Mouse (Mus musculus): ENCODE data around the gene Mrpl34. TPM values are rescaled to one million over a fixed set of nuclear protein-coding genes. Genes with fewer than 3 reads are reported as not detected.

Gene Mrpl34
- polyA plus RNA-seq, 1 experiment from 2014 or later, result 46.4 TPM

Other genes starting within 250 kb of the Mrpl34 start
- 89.8 to 105 TPM (median 97.3 TPM) in 3 replicates for gene Myo9b, start 192.2 kb upstream of the Mrpl34 start, polyA plus RNA-seq (2018)
- gene Haus8, start 192.0 kb upstream of the Mrpl34 start, polyA plus RNA-seq (2018), result 38.3 to 72.4 TPM (median 41.3 TPM) in 3 replicates
- gene Use1, start 98.1 kb upstream of the Mrpl34 start, polyA plus RNA-seq (2018), result 88.4 to 157 TPM (median 128 TPM) in 3 replicates
- 10.2 to 15.8 TPM (median 13.3 TPM) in 3 replicates for gene Ocel1, start 93.7 kb upstream of the Mrpl34 start, polyA plus RNA-seq (2018)
- 3.7 to 12.5 TPM (median 11.6 TPM) in 3 replicates for gene Nr2f6, start 83.0 kb upstream of the Mrpl34 start, polyA plus RNA-seq (2018)
- not detected in 3 replicates for gene Ushbp1, start 69.2 kb upstream of the Mrpl34 start, polyA plus RNA-seq (2018)
- gene Babam1, start 68.1 kb upstream of the Mrpl34 start, polyA plus RNA-seq (2018), result 69.5 to 91.2 TPM (median 74.0 TPM) in 3 replicates
- 0.33 to 1.1 TPM in 2 of 3 replicates, not detected in the other for gene Ankle1, start 58.9 kb upstream of the Mrpl34 start, polyA plus RNA-seq (2018)
- gene Abhd8, start 1.3 kb upstream of the Mrpl34 start, polyA plus RNA-seq (2018), result 3.6 to 9.9 TPM (median 9.8 TPM) in 3 replicates
- 36.3 to 50.7 TPM (median 38.5 TPM) in 3 replicates for gene Dda1, start 4.2 kb downstream of the Mrpl34 start, polyA plus RNA-seq (2018)
- gene Ano8, start 21.0 kb downstream of the Mrpl34 start, polyA plus RNA-seq (2018), result 3.4 to 7.2 TPM (median 6.4 TPM) in 3 replicates
- 4.0 to 12.7 TPM (median 11.4 TPM) in 3 replicates for gene Gtpbp3, start 23.1 kb downstream of the Mrpl34 start, polyA plus RNA-seq (2018)
- gene Plvap, start 46.8 kb downstream of the Mrpl34 start, polyA plus RNA-seq (2018), result 0.28 to 0.96 TPM in 2 of 3 replicates, not detected in the other
- 0.12 to 0.17 TPM in 2 of 3 replicates, not detected in the other for gene Ccdc194, start 60.8 kb downstream of the Mrpl34 start, polyA plus RNA-seq (2018)
- gene Bst2, start 72.5 kb downstream of the Mrpl34 start, polyA plus RNA-seq (2018), result 155 to 1,074 TPM (median 938 TPM) in 3 replicates
- gene Mvb12a, start 78.0 kb downstream of the Mrpl34 start, polyA plus RNA-seq (2018), result 30.1 to 92.7 TPM (median 76.2 TPM) in 3 replicates
- gene Tmem221, start 93.9 kb downstream of the Mrpl34 start, polyA plus RNA-seq (2018), result 3.2 to 9.9 TPM (median 8.7 TPM) in 3 replicates
- gene Nxnl1, start 101.6 kb downstream of the Mrpl34 start, polyA plus RNA-seq (2018), result not detected in 3 replicates
- gene Slc27a1, start 103.9 kb downstream of the Mrpl34 start, polyA plus RNA-seq (2018), result 59.7 to 109 TPM (median 64.8 TPM) in 3 replicates
- 36.7 to 133 TPM (median 114 TPM) in 3 replicates for gene Pgls, start 127.2 kb downstream of the Mrpl34 start, polyA plus RNA-seq (2018)
- gene Fam129c, start 132.7 kb downstream of the Mrpl34 start, polyA plus RNA-seq (2018), result 0.53 to 1.2 TPM (median 0.94 TPM) in 3 replicates
- 108 to 170 TPM (median 143 TPM) in 3 replicates for gene Colgalt1, start 146.0 kb downstream of the Mrpl34 start, polyA plus RNA-seq (2018)
- gene Unc13a, start 206.8 kb downstream of the Mrpl34 start, polyA plus RNA-seq (2018), result 0.98 to 1.4 TPM (median 1.4 TPM) in 3 replicates
- 10.8 to 16.4 TPM (median 11.3 TPM) in 3 replicates for gene Jak3, start 211.3 kb downstream of the Mrpl34 start, polyA plus RNA-seq (2018)
- gene Insl3, start 224.3 kb downstream of the Mrpl34 start, polyA plus RNA-seq (2018), result 0.64 to 0.95 TPM (median 0.93 TPM) in 3 replicates
- gene B3gnt3, start 236.8 kb downstream of the Mrpl34 start, polyA plus RNA-seq (2018), result 13.1 to 16.5 TPM (median 14.2 TPM) in 3 replicates